Mouse (Mus musculus) heart, embryonic 14.5 days (tissue): ENCODE results near the gene Erbin. TPM values are rescaled to one million over a fixed set of nuclear protein-coding genes. Genes with fewer than 3 reads are reported as not detected.

Source experiments
- ATAC-seq: fragments of 200-750 bp; cut with Nextera tagmentation; 2 replicates; pipeline ENCODE4 v1.8.0; 2017; ENCODE audit warnings: low read depth, moderate TSS enrichment; ENCODE audit not compliant: insufficient number of reproducible peaks, insufficient read depth, low FRiP score
- H3K27ac ChIP-seq, 2 experiments: fragments of 200-500 bp in 1 of 2; fragments of 300-500 bp in 1 of 2; sonication (generic) in 1 of 2; replicated peaks in 1 of 2; 2 replicates each; pipeline ENCODE4 v1.5.1; 2012 to 2014; ENCODE audit warnings: low read depth in 2 of 2, low read length in 2 of 2, control low read depth in 1 of 2, mild to moderate bottlenecking in 1 of 2, mixed read lengths in 1 of 2; ENCODE audit not compliant: control insufficient read depth in 1 of 2, insufficient read depth in 1 of 2
- H3K27me3 ChIP-seq: fragments of 300-500 bp; sonication (generic); 2 replicates; pipeline ENCODE4 v1.6.1; 2014; ENCODE audit warnings: mild to moderate bottlenecking, low read length, control low read depth; ENCODE audit not compliant: control insufficient read depth, insufficient read depth
- H3K36me3 ChIP-seq: fragments of 300-500 bp; sonication (generic); 2 replicates; pipeline ENCODE4 v1.6.1; 2014; ENCODE audit warnings: mild to moderate bottlenecking, control low read depth, low read length, mixed read lengths; ENCODE audit not compliant: control insufficient read depth, insufficient read depth
- H3K4me1 ChIP-seq, 2 experiments: fragments of 200-500 bp in 1 of 2; fragments of 300-500 bp in 1 of 2; sonication (generic) in 1 of 2; 2 replicates each; pipeline ENCODE4 v1.6.1; 2012 to 2014; ENCODE audit warnings: low read length in 2 of 2, control low read depth in 1 of 2, mixed read lengths in 1 of 2; ENCODE audit not compliant: control insufficient read depth in 2 of 2, insufficient read depth in 2 of 2
- H3K4me2 ChIP-seq: fragments of 300-500 bp; sonication (generic); 2 replicates; pipeline ENCODE4 v1.6.1; 2014; ENCODE audit warnings: mild to moderate bottlenecking, low read length
- H3K4me3 ChIP-seq, 2 experiments: fragments of 200-500 bp in 1 of 2; fragments of 300-500 bp in 1 of 2; sonication (generic) in 1 of 2; 2 replicates each; pipeline ENCODE4 v1.5.1; 2012 to 2014; ENCODE audit warnings: low read length in 2 of 2, mild to moderate bottlenecking in 2 of 2, control low read depth in 1 of 2, low read depth in 1 of 2, moderate library complexity in 1 of 2; ENCODE audit not compliant: control insufficient read depth in 1 of 2, insufficient read depth in 1 of 2
- H3K9ac ChIP-seq: fragments of 300-500 bp; sonication (generic); 2 replicates; pipeline ENCODE4 v1.6.1; 2014; ENCODE audit warnings: mild to moderate bottlenecking, low read length
- H3K9me3 ChIP-seq: fragments of 300-500 bp; sonication (generic); 2 replicates; pipeline ENCODE4 v1.6.1; 2016; ENCODE audit warnings: low read length, control low read depth; ENCODE audit not compliant: control insufficient read depth
- WGBS: fragments of 180-500 bp; shearing (Covaris S2); extraction: QIAGEN DNeasy Blood & Tissue Kit; methylation state at CpG from one replicate; pipeline ENCODE4 v1.1.7; 2014; 5-methylcytosine and 5-hydroxymethylcytosine counted together
- polyA plus RNA-seq: library from polyadenylated mRNA; unstranded; fragments of >200 nt; fragmentation: Nextera tagmentation; extraction: Ambion mirVana; gene quantifications from 2 replicates; pipeline ENCODE4 v1.2.1, GENCODE M21; 2014

The Erbin gene
- polyA plus RNA-seq, 1 experiment from 2014 or later: 24.8 TPM

DNA sequence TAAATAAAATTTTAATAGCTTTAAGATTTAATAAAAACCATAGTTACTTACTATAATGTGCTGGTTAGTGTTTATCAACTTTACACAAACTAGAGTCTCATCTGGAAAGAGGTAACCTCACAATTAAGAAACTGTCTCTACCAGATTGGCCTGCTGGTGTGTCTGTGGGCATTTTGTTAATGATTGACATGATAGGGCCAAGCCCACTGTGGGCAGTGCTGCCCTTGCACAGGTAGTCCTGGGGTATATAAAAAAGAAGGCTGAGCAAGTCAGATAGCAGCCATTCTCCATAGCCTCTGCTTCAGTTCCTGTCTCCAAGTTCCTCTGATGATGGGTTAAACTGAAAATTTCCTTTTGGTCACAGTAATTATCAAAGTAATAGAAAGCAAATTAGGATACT is 43.6 kb downstream of the Erbin start:
- Histone ChIP-seq H3K4me3 (no peak overlapping the region), H3K4me1 (0 out of 4 replicates have a peak, but pooled peaks cover 0 to 2% of the 10 kb centered on the region in 2 experiments), H3K27me3 (no peaks in the 10 kb centered on the region), H3K9me3 (no peaks in the 10 kb centered on the region), H3K36me3 (peaks cover 18% of the 10 kb centered on the region; the same call in 1 of the 2 replicates), H3K9ac (no peak overlapping the region), H3K27ac (no peak overlapping the region), H3K4me2 (no peak overlapping the region)
- ATAC-seq: no peak

DNA sequence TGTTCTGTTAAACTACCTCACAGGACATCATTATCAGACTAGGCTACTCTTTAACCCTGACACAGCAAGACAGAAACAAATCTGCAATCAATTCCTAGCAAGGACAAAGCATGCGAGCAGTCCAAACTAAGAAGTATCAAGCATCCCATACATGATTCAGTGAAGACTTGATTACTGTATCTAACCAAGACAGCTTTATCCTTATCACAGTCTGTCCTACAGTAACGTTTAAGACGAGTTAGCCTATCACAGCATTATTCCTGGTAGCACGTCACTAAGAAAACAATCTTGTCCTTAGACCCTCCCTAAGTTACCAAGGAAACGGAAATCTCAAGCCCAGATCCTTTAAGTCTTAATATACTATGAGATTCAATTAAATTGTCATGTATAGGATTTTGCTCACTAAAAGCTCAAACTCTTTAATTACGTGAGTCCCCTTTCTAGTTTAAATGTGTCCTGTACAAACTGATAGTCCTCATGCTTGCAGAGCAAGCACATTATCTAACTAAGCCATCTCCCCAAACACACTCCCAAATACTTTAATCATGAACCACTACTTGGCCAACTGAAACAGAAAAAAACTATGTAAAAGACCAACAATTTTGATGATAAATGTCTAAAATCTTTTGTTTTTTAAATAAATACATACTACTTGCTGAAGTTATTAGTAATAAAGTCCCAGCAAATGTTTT is 44.3 kb downstream of the Erbin start:
- Histone ChIP-seq H3K36me3 (peaks cover 18% of the 10 kb centered on the region; the same call in 1 of the 2 replicates), H3K27me3 (no peaks in the 10 kb centered on the region), H3K9ac (no peak overlapping the region), H3K27ac (no peak overlapping the region), H3K4me3 (no peak overlapping the region), H3K4me1 (0 out of 4 replicates have a peak, but pooled peaks cover 0 to 4% of the 10 kb centered on the region in 2 experiments), H3K9me3 (no peaks in the 10 kb centered on the region), H3K4me2 (no peak overlapping the region)
- WGBS: 73% methylated on average over 6 of the region's 6 CpGs
- no peak for ATAC-seq

GRCm38 (mm10) chr13:103870786-103871185 is 49.5 kb downstream of the Erbin start:
- no peak overlapping the region for H3K4me2 ChIP-seq
- no peaks in the 10 kb centered on the region for H3K27me3 ChIP-seq
- H3K9me3 ChIP-seq: no peaks in the 10 kb centered on the region
- 68% methylated on average over 3 of the region's 3 CpGs for WGBS
- peaks cover 20% of the 10 kb centered on the region for H3K36me3 ChIP-seq
- ATAC-seq: no peak
- H3K4me1 ChIP-seq: 0 out of 4 replicates have a peak, but pooled peaks cover 0 to 4% of the 10 kb centered on the region in 2 experiments
- no peak overlapping the region for H3K27ac ChIP-seq
- H3K9ac ChIP-seq: no peak overlapping the region
- H3K4me3 ChIP-seq: no peak overlapping the region

DNA sequence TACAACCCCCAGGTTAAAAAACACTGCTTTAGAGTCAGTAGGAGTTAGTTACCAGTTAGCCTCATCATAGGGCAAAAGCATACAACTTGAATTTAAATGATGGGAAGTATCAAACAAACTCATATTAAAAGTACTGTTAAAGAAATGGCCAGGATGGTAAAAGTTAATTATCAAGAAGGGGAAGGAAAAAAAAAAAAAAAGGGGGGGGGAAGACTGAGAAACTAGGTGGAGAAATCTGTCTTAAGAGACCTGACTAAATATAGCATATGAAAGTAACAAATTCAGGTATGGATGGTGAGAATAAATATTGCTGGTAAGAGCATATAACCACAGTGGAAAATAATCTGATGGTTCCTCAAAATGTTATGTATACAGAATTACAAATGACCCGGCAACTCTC is 50.2 kb downstream of the Erbin start:
- H3K4me3 ChIP-seq: no peak overlapping the region
- 0 out of 4 replicates have a peak, but pooled peaks cover 0 to 4% of the 10 kb centered on the region in 2 experiments for H3K4me1 ChIP-seq
- 95% methylated on average over 1 of the region's 1 CpGs for WGBS
- peaks cover 21% of the 10 kb centered on the region for H3K36me3 ChIP-seq
- H3K9ac ChIP-seq: no peak overlapping the region
- no peaks in the 10 kb centered on the region for H3K27me3 ChIP-seq
- H3K27ac ChIP-seq: no peak overlapping the region
- no peak overlapping the region for H3K4me2 ChIP-seq
- no peak for ATAC-seq
- H3K9me3 ChIP-seq: no peaks in the 10 kb centered on the region

- no peak overlapping the region for H3K4me3 ChIP-seq
- H3K9me3 ChIP-seq: no peaks in the 10 kb centered on the region
- no peak overlapping the region for H3K4me2 ChIP-seq
- H3K36me3 ChIP-seq: peaks cover 28% of the 10 kb centered on the region
- no peak overlapping the region for H3K27ac ChIP-seq
- 44% methylated on average over 1 of the region's 1 CpGs for WGBS
- no peak overlapping the region for H3K9ac ChIP-seq
- no peak for ATAC-seq
- H3K27me3 ChIP-seq: no peaks in the 10 kb centered on the region
- 0 out of 4 replicates have a peak, but pooled peaks cover 0 to 4% of the 10 kb centered on the region in 2 experiments for H3K4me1 ChIP-seq
Measured at GRCm38 (mm10) chr13:103868875-103869274, 51.4 kb downstream of the Erbin start.

GRCm38 (mm10) chr13:103862041-103862440 is 58.3 kb downstream of the Erbin start:
- no peak overlapping the region for H3K9ac ChIP-seq

GRCm38 (mm10) chr13:103859041-103859440 is 61.3 kb downstream of the Erbin start:
- WGBS: 53% methylated on average over 2 of the region's 2 CpGs
- no peak overlapping the region for H3K9ac ChIP-seq
- H3K4me3 ChIP-seq: no peak overlapping the region
- no peaks in the 10 kb centered on the region for H3K4me1 ChIP-seq
- no peaks in the 10 kb centered on the region for H3K9me3 ChIP-seq
- H3K4me2 ChIP-seq: no peak overlapping the region
- no peak for ATAC-seq
- peaks cover 71% of the 10 kb centered on the region for H3K36me3 ChIP-seq
- no peak overlapping the region for H3K27ac ChIP-seq
- H3K27me3 ChIP-seq: no peaks in the 10 kb centered on the region

More at GRCm38 (mm10) chr13:103862041-103862440, 58.3 kb downstream of the Erbin start:
- Histone ChIP-seq H3K4me3 (no peak overlapping the region), H3K4me1 (no peaks in the 10 kb centered on the region), H3K4me2 (no peak overlapping the region), H3K27me3 (no peaks in the 10 kb centered on the region), H3K27ac (no peak overlapping the region), H3K9me3 (no peaks in the 10 kb centered on the region), H3K36me3 (peaks cover 64% of the 10 kb centered on the region)
- 90% methylated on average over 4 of the region's 4 CpGs for WGBS
- ATAC-seq: no peak

DNA sequence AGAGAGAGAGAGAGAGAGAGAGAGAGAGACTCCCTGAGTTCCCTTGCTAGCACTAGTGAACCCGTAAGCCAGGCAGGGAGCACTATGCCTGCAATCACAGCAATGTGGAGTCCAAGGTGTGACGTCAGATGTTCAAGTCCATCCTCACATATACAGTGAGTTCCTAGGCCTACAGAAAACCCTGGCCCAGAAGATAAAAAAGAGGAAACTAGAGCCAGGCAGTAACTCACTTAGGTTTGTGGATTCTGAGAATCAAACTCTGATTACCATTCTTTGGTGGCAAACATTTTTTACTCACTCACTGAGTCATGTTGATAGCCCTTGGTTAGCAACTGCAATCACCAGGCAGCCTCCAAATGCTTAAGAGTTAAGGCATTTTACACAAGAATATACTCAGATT is 72.7 kb downstream of the Erbin start:
- H3K4me1 ChIP-seq: no peaks in the 10 kb centered on the region
- H3K4me2 ChIP-seq: no peak overlapping the region
- H3K27me3 ChIP-seq: no peaks in the 10 kb centered on the region
- 94% methylated on average over 2 of the region's 2 CpGs for WGBS
- H3K9me3 ChIP-seq: no peaks in the 10 kb centered on the region
- no peak overlapping the region for H3K27ac ChIP-seq
- no peak for ATAC-seq
- H3K36me3 ChIP-seq: peaks cover 67% of the 10 kb centered on the region
- no peak overlapping the region for H3K9ac ChIP-seq
- H3K4me3 ChIP-seq: no peak overlapping the region
